Mouse (Mus musculus): Measurements from ENCODE around the gene Msl2.

DNA sequence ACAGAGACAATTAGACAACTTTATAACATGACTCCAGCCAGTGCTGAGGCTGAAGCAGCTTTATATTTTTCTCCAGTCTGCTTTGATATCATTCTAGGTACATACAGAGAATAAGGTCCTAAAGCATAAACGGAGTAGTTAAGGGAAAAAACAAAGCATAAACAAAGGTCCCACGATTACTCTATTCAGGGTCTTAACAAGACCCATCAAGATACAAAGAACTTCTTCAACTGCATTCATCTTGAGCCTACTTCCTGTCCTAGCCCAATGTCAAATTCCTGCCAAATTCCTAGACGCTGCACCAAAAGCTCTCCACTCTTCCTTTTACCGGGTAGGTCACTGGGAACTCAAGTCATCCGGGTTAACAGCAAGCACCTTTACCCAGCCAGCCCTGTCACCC lies 32.4 kb upstream of the Msl2 start:
- TF ChIP-seq POLR2A (IDR thresholded peaks at IDR 0.05; ENCODE audit: extremely low read depth, insufficient read depth, low read length): no peak
- no peak for TF ChIP-seq CTCF (IDR thresholded peaks at IDR 0.05; ENCODE audit: low read depth, low read length)

Measured in liver, adult 2 months (tissue).